Mouse (Mus musculus) forebrain, embryonic 10.5 days (tissue): Measurements from ENCODE around the gene Klf13. TPM values are rescaled to one million over a fixed set of nuclear protein-coding genes. Genes with fewer than 3 reads are reported as not detected.
A peak's percentile ranks its signal among the peaks of the same experiment; 100 is the strongest.

Source experiments
- DNase-seq: peaks from one replicate; pipeline ENCODE4 v3.0.0-alpha.2; 2017; ENCODE audit warnings: low spot score; ENCODE audit errors: extremely low spot score
- H3K27ac ChIP-seq: fragments of 300-500 bp; sonication (generic); 2 replicates; pipeline ENCODE4 v1.5.1; 2016; ENCODE audit warnings: mild to moderate bottlenecking
- H3K27me3 ChIP-seq: fragments of 300-500 bp; sonication (generic); 2 replicates; pipeline ENCODE4 v1.6.1; 2016; ENCODE audit warnings: mild to moderate bottlenecking; ENCODE audit not compliant: poor library complexity, severe bottlenecking
- H3K36me3 ChIP-seq: fragments of 300-500 bp; sonication (generic); replicated peaks from 2 replicates; pipeline ENCODE4 v1.6.1; 2016; ENCODE audit warnings: mild to moderate bottlenecking, moderate library complexity
- H3K4me1 ChIP-seq: fragments of 300-500 bp; sonication (generic); 2 replicates; pipeline ENCODE4 v1.6.1; 2016
- H3K4me3 ChIP-seq: fragments of 300-500 bp; sonication (generic); 2 replicates; pipeline ENCODE4 v1.5.1; 2016; ENCODE audit warnings: mild to moderate bottlenecking, moderate library complexity
- H3K9me3 ChIP-seq: fragments of 300-500 bp; sonication (generic); 2 replicates; pipeline ENCODE4 v1.6.1; 2016; ENCODE audit warnings: mild to moderate bottlenecking, moderate library complexity
- WGBS: fragments of 180-500 bp; shearing (Covaris S2); methylation state at CpG from one replicate; pipeline ENCODE4 v1.1.7; 2016; 5-methylcytosine and 5-hydroxymethylcytosine counted together
- polyA plus RNA-seq: library from polyadenylated mRNA; unstranded; fragments of >200 nt; fragmentation: Nextera tagmentation; extraction: Ambion mirVana; gene quantifications from 2 replicates; pipeline ENCODE4 v1.2.1, GENCODE M21; 2016

The Klf13 gene
- polyA plus RNA-seq, 1 experiment from 2014 or later = 23.8 TPM

DNA sequence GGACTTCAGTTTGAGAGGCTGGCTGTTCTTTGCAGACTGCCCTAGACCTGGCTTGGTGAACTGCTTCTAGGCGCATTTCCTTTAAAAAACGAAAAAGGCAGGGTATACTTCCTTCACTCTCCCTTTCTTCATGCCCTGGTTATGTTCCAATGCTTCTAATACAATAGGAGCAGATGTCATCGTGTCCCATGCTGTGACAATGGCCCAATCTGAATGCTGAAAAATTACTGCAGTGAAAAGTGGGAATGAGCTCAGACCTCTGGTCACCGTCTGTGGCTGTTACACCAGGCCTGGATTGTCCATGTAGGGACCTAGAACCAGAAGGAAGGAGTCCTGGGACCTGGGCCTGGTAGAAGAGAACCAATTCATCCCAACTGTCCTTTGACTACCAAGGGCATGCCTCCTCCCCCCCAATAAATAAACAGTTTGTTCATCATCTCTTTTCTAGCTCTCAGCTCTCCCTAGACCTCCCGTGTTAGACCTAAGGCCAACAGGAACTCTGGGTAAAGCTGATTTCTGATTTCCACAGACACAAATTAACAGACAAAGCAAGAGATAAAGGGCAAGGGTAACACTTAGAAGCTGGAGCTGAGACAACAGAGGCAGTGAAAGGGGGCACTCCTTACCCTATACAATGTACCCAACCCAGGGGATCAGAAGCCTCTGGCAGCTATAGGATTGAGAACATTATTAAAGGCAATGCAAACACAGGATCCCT, 30.8 kb downstream of the Klf13 start:
- 84% methylated on average over 5 of the region's 5 CpGs for WGBS
- Histone ChIP-seq H3K27ac (peak overlapping the region; percentile 69), H3K9me3 (no peaks in the 10 kb centered on the region), H3K36me3 (no peaks in the 10 kb centered on the region), H3K4me1 (peaks cover 53% of the 10 kb centered on the region), H3K27me3 (no peaks in the 10 kb centered on the region), H3K4me3 (no peak overlapping the region)
- DNase-seq = no peak

- DNase-seq = no peak
- H3K4me3 ChIP-seq = no peak overlapping the region
- no peaks in the 10 kb centered on the region for H3K9me3 ChIP-seq
- H3K27me3 ChIP-seq = no peaks in the 10 kb centered on the region
- H3K27ac ChIP-seq = no peak overlapping the region
- 96% methylated on average over 5 of the region's 5 CpGs for WGBS
- peaks cover 45% of the 10 kb centered on the region for H3K4me1 ChIP-seq
- no peaks in the 10 kb centered on the region for H3K36me3 ChIP-seq
Observed at GRCm38 (mm10) chr7:63905642-63906041, 33.1 kb downstream of the Klf13 start.

- Histone ChIP-seq H3K4me3 (no peak overlapping the region), H3K27ac (no peak overlapping the region), H3K9me3 (no peaks in the 10 kb centered on the region), H3K4me1 (peaks cover 41% of the 10 kb centered on the region), H3K36me3 (no peaks in the 10 kb centered on the region), H3K27me3 (no peaks in the 10 kb centered on the region)
- WGBS = 93% methylated on average over 2 of the region's 2 CpGs
- no peak for DNase-seq
Observed at GRCm38 (mm10) chr7:63905190-63905589, 33.5 kb downstream of the Klf13 start.

DNA sequence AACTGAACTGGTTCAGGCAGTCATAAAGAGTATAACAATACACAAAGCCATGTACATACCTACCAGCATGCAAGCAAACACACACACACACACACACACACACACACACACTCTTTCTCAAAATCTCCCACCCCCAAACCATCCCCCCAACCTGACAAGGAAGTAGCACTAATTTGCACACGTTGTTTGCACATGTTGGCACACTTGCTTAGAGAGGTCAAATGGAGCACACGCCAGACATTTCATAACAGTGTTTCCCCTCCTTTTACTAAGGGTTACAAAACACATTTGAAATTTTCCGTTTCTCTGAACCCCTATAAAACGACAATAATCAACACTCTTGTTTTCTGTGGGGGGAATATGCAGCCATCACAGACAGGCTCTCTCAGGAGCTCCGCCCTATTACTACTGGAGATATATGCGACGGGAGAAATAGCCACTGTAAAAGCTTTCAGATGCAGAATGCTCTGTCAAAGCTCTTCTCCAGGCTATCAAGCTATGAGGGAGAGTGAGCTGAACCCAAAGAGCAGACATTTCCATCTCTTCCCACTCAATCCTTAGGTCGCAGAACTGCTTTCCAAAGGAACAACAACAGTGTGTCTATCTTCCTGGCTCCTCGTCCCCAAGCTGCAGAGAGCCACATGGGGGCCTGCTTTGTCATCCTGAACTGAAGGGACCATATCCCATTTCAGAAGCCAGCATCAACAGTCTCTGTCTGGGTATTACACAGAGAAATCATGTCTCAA, 34.9 kb downstream of the Klf13 start:
- DNase-seq = no peak
- WGBS = 77% methylated on average over 9 of the region's 9 CpGs
- Histone ChIP-seq H3K9me3 (no peaks in the 10 kb centered on the region), H3K36me3 (no peaks in the 10 kb centered on the region), H3K27ac (no peak overlapping the region), H3K27me3 (no peaks in the 10 kb centered on the region), H3K4me3 (no peak overlapping the region), H3K4me1 (peaks cover 34% of the 10 kb centered on the region)

GRCm38 (mm10) chr7:63902604-63903210, 36.0 kb downstream of the Klf13 start:
- peaks cover 28% of the 10 kb centered on the region for H3K4me1 ChIP-seq
- H3K9me3 ChIP-seq = no peaks in the 10 kb centered on the region
- H3K4me3 ChIP-seq = no peak overlapping the region
- no peak for DNase-seq
- H3K36me3 ChIP-seq = no peaks in the 10 kb centered on the region
- 66% methylated on average over 3 of the region's 3 CpGs for WGBS
- no peak overlapping the region for H3K27ac ChIP-seq
- peaks cover 4% of the 10 kb centered on the region; the same call in 1 of the 2 replicates for H3K27me3 ChIP-seq

GRCm38 (mm10) chr7:63901942-63902341, 36.8 kb downstream of the Klf13 start:
- WGBS = 72% methylated on average over 3 of the region's 3 CpGs
- no peak overlapping the region for H3K4me3 ChIP-seq
- H3K27me3 ChIP-seq = peaks cover 4% of the 10 kb centered on the region; the same call in 1 of the 2 replicates
- H3K27ac ChIP-seq = peak overlapping the region; percentile 12; the same call in 1 of the 2 replicates
- no peak for DNase-seq
- H3K9me3 ChIP-seq = no peaks in the 10 kb centered on the region
- H3K4me1 ChIP-seq = peaks cover 36% of the 10 kb centered on the region
- no peaks in the 10 kb centered on the region for H3K36me3 ChIP-seq

DNA sequence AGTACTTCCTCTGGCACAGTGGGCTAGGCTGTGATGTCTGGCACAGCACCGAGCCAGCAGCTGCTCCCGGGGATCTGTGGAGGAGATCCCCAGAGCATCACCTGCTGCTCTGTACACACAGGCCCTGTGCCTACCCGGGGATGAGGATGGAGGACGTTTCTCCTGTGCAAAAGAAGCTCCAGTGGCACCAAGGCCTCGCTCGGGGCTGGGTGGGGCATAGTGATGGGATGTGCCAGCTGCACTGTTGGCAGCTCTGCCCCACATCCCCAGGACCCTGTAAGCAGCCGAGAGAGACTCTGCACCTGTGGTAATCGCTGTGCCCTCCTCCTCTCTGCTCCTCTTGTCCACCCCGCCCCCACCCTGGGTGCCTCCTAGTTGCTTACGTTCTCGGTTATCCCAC, 37.4 kb downstream of the Klf13 start:
- Histone ChIP-seq H3K36me3 (no peaks in the 10 kb centered on the region), H3K27me3 (peaks cover 4% of the 10 kb centered on the region; the same call in 1 of the 2 replicates), H3K27ac (peak overlapping the region; percentile 12; the same call in 1 of the 2 replicates), H3K4me3 (no peak overlapping the region), H3K4me1 (peaks cover 42% of the 10 kb centered on the region), H3K9me3 (no peaks in the 10 kb centered on the region)
- 62% methylated on average over 11 of the region's 11 CpGs for WGBS
- no peak for DNase-seq

DNA sequence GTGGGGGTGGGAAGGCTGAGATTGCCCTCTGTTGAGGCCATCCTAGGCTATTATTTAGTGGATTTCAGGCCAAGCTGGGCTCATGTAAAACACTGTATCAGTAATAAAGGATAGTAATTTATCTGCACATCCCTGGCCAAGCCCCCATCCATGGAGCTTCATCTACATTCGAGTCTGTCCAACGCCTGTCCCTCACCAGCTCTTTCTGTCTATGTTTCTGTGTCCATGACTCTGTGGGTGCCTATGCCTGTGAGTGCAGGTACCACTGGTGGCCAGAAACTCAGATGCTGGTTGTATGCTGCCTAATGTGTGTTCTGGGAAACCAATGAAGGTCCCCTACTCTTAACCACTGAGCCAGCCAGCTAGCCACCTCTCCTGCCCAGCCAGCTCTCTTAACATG, 38.3 kb downstream of the Klf13 start:
- peaks cover 45% of the 10 kb centered on the region for H3K4me1 ChIP-seq
- WGBS = 96% methylated on average over 2 of the region's 2 CpGs

DNA sequence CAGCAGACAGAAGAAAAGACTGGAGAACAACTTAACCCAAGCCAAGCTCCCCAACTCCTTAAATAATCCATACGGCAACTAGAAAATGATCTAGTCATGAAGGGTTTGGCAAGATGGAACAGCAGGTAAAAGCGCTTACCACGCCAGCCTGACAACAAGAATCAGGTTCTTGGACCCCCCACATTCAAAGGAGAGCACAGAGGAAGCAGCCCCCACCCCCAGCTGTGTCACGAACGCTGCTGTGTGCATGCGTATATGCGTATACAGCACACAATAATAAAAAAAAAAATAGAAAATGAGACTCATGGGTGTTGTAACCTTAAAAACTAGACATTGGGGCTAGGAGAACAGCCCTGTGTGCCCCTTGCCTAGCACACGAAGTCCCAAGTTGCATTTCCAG, 38.8 kb downstream of the Klf13 start:
- Histone ChIP-seq H3K4me3 (no peak overlapping the region), H3K27me3 (peaks cover 4% of the 10 kb centered on the region; the same call in 1 of the 2 replicates), H3K27ac (no peak overlapping the region), H3K4me1 (peaks cover 45% of the 10 kb centered on the region), H3K36me3 (no peaks in the 10 kb centered on the region), H3K9me3 (no peaks in the 10 kb centered on the region)
- DNase-seq = no peak
- WGBS = 91% methylated on average over 8 of the region's 8 CpGs

More for the DNA sequence above, 38.3 kb downstream of the Klf13 start:
- Histone ChIP-seq H3K9me3 (no peaks in the 10 kb centered on the region), H3K36me3 (no peaks in the 10 kb centered on the region), H3K27ac (no peak overlapping the region), H3K4me3 (no peak overlapping the region), H3K27me3 (peaks cover 4% of the 10 kb centered on the region; the same call in 1 of the 2 replicates)
- DNase-seq = no peak

- H3K9me3 ChIP-seq = no peaks in the 10 kb centered on the region
- peaks cover 43% of the 10 kb centered on the region for H3K4me1 ChIP-seq
- 87% methylated on average over 6 of the region's 6 CpGs for WGBS
- H3K4me3 ChIP-seq = no peak overlapping the region
- DNase-seq = no peak
- peaks cover 4% of the 10 kb centered on the region; the same call in 1 of the 2 replicates for H3K27me3 ChIP-seq
- H3K36me3 ChIP-seq = no peaks in the 10 kb centered on the region
- H3K27ac ChIP-seq = no peak overlapping the region
Observed at GRCm38 (mm10) chr7:63898201-63898600, 40.5 kb downstream of the Klf13 start.

DNA sequence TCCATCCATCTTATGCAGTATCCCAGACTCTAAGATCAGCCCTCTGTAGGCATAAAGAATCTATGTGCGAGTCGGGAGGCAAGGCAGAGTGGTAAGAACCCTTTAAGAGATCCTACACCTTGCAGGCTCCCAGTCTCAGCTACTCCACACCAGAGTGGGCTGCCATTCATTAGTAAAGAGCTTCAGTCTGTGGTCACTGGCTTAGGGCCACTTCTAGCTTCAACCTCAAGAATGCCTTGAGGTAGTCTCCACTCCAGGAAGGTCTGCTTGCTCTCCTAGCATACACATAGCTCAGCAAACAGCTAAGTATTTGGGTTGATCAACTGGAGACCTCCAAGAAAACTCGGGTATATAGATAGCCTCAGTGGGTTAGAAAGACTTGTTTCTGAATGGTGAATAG, 41.1 kb downstream of the Klf13 start:
- H3K36me3 ChIP-seq = no peaks in the 10 kb centered on the region
- WGBS = 54% methylated on average over 3 of the region's 3 CpGs
- H3K9me3 ChIP-seq = no peaks in the 10 kb centered on the region
- peak overlapping the region; percentile 81; the same call in 1 of the 2 replicates for H3K27ac ChIP-seq
- DNase-seq = no peak
- H3K27me3 ChIP-seq = peaks cover 4% of the 10 kb centered on the region; the same call in 1 of the 2 replicates
- H3K4me1 ChIP-seq = peaks cover 39% of the 10 kb centered on the region
- H3K4me3 ChIP-seq = peak overlapping the region; percentile 48; the same call in 1 of the 2 replicates

- H3K27ac ChIP-seq = peak overlapping the region; percentile 81
Observed at GRCm38 (mm10) chr7:63896968-63897468, 41.7 kb downstream of the Klf13 start.

More at GRCm38 (mm10) chr7:63896968-63897468, 41.7 kb downstream of the Klf13 start:
- peak; percentile 73 for DNase-seq
- no peaks in the 10 kb centered on the region for H3K9me3 ChIP-seq
- peaks cover 4% of the 10 kb centered on the region; the same call in 1 of the 2 replicates for H3K27me3 ChIP-seq
- 1% methylated on average over 22 of the region's 22 CpGs for WGBS
- H3K4me1 ChIP-seq = peaks cover 38% of the 10 kb centered on the region
- no peaks in the 10 kb centered on the region for H3K36me3 ChIP-seq
- H3K4me3 ChIP-seq = peak overlapping the region; percentile 48
